Mouse (Mus musculus): ENCODE results near the gene Tspo. TPM values are rescaled to one million over a fixed set of nuclear protein-coding genes. Genes with fewer than 3 reads are reported as not detected.

Tspo gene
- total and polyA plus RNA-seq, 3 experiments, result 20.8 to 70.3 (median 42.4) TPM

DNA sequence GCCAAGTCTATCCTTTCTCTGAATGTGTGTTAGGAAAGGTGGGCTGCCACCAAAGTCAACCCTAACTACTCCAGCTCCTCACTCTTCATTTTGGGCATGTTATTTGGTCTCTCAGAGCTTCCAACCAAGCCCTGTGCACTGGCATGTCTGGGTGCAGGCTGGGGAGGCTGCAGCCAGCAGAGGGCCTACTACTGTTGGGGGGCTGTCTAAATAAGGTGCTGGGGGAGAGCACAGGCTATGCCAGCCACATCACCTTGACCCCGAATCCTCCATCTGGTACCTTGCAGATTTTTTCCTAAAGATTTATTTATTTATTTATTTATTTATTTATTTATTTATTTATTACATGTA is 39.6 kb downstream of the Tspo start:
- Histone ChIP-seq H3K27ac (ENCODE audit: insufficient read depth, low read depth) (no peak overlapping the region), H3K4me3 (replicated peaks in 1 of 3; ENCODE audit: low read depth in 2 of 3, low read length in 2 of 3, poor library complexity in 1 of 3) (no peak overlapping the region), H3K27me3 (replicated peaks) (peaks cover 15% of the 10 kb centered on the region), H3K4me2 (ENCODE audit: insufficient read depth, low read depth, poor library complexity, severe bottlenecking) (no peak overlapping the region), H3K9ac (ENCODE audit: insufficient read depth, low read depth) (no peak overlapping the region), H3K36me3 (replicated peaks in 1 of 2; ENCODE audit: control insufficient read depth in 1 of 2, insufficient read depth in 1 of 2, low read length in 1 of 2) (no peaks in the 10 kb centered on the region), H3K79me2 (replicated peaks; ENCODE audit: control insufficient read depth, extremely low read depth, insufficient read depth, poor library complexity, severe bottlenecking) (no peaks in the 10 kb centered on the region), H3K4me1 (ENCODE audit: control insufficient read depth in 1 of 2, insufficient read depth in 2 of 2) (peaks cover 6 to 8% of the 10 kb centered on the region in 2 experiments), H3K9me3 (replicated peaks; ENCODE audit: low read length) (no peaks in the 10 kb centered on the region)
- in situ Hi-C loops (cut with MboI; ENCODE audit: low pct_ligation_motif_present, low pct_unique_long_range_greater_than_20kb, low sequenced_read_pairs), result no loop called here
- dilution Hi-C loops (cut with MboI; ENCODE audit: extremely low pct_ligation_motif_present, extremely low pct_unique_long_range_greater_than_20kb, low sequenced_read_pairs), result no loop called here
- no peak for TF ChIP-seq USF1 (IDR thresholded peaks at IDR 0.05; ENCODE audit: low read depth, low read length)
- no peak for TF ChIP-seq SIN3A (IDR thresholded peaks at IDR 0.05; ENCODE audit: low read length)
- no peak for TF ChIP-seq BHLHE40 (IDR thresholded peaks at IDR 0.05; ENCODE audit: low read depth, low read length)
- TF ChIP-seq CTCF (conservative IDR thresholded peaks at IDR 0.05 in 1 of 2, IDR thresholded peaks at IDR 0.05 in 1 of 2; ENCODE audit: low read depth in 2 of 2, low read length in 2 of 2), result peak in 1 of 2 experiments; percentile 14; a peak in 1 of 4 replicates
- TF ChIP-seq TBP (conservative IDR thresholded peaks at IDR 0.05; ENCODE audit: low read depth, low read length), result no peak
- no peak for DNase-seq (ENCODE audit: extremely low read depth)

DNA sequence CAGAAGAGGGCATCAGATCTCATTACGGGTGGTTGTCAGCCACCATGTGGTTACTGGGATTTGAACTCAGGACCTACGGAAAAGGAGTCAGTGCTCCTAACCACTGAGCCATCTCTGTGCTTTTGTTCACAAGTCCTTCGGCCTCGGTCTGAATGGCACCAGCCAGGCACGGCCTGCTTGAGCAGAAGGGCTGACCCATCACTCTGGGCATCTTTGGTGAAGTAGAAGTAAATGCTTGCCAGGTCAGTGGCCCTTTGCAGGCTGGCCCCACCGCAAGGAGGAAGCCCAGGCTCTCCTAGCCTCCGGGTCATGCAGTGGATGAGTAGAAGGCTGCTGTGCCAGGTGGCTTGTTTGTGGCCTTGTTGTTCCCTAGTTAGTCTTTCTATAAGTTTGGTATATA is 40.0 kb downstream of the Tspo start:
- dilution Hi-C loops (cut with MboI; ENCODE audit: extremely low pct_ligation_motif_present, extremely low pct_unique_long_range_greater_than_20kb, low sequenced_read_pairs), result no loop called here
- no peaks in the 10 kb centered on the region for H3K9me3 ChIP-seq (replicated peaks; ENCODE audit: low read length)
- H3K27ac ChIP-seq (ENCODE audit: insufficient read depth, low read depth), result no peak overlapping the region
- no peak overlapping the region for H3K4me3 ChIP-seq (replicated peaks in 1 of 3; ENCODE audit: low read depth in 2 of 3, low read length in 2 of 3, poor library complexity in 1 of 3)
- no peak for DNase-seq (ENCODE audit: extremely low read depth)
- no peak overlapping the region for H3K4me2 ChIP-seq (ENCODE audit: insufficient read depth, low read depth, poor library complexity, severe bottlenecking)
- H3K27me3 ChIP-seq (replicated peaks), result peaks cover 19% of the 10 kb centered on the region
- peaks cover 6 to 8% of the 10 kb centered on the region in 2 experiments for H3K4me1 ChIP-seq (ENCODE audit: control insufficient read depth in 1 of 2, insufficient read depth in 2 of 2)
- in situ Hi-C loops (cut with MboI; ENCODE audit: low pct_ligation_motif_present, low pct_unique_long_range_greater_than_20kb, low sequenced_read_pairs), result no loop called here
- no peaks in the 10 kb centered on the region for H3K36me3 ChIP-seq (replicated peaks in 1 of 2; ENCODE audit: control insufficient read depth in 1 of 2, insufficient read depth in 1 of 2, low read length in 1 of 2)
- TF ChIP-seq SIN3A (IDR thresholded peaks at IDR 0.05; ENCODE audit: low read length) (no peak), SMC3 (IDR thresholded peaks at IDR 0.05; ENCODE audit: low read depth, low read length) (no peak), KAT2A (IDR thresholded peaks at IDR 0.05; ENCODE audit: insufficient replicate concordance, low read length) (no peak), CHD1 (IDR thresholded peaks at IDR 0.05; ENCODE audit: low read depth, low read length) (no peak), ZKSCAN1 (IDR thresholded peaks at IDR 0.05; ENCODE audit: borderline replicate concordance, low read depth, low read length) (no peak), MEF2A (IDR thresholded peaks at IDR 0.05; ENCODE audit: borderline replicate concordance, low read depth, low read length) (no peak), MAFK (IDR thresholded peaks at IDR 0.05; ENCODE audit: insufficient replicate concordance, low read length) (no peak), POLR2A (IDR thresholded peaks at IDR 0.05; ENCODE audit: low read depth, low read length) (no peak), RAD21 (IDR thresholded peaks at IDR 0.05; ENCODE audit: low read depth, low read length) (no peak), ZNF384 (IDR thresholded peaks at IDR 0.05; ENCODE audit: low read depth, low read length) (no peak), UBTF (IDR thresholded peaks at IDR 0.05; ENCODE audit: low read depth, low read length) (no peak), MAX (IDR thresholded peaks at IDR 0.05; ENCODE audit: low read length) (no peak), USF2 (conservative IDR thresholded peaks at IDR 0.05; ENCODE audit: low read depth, low read length) (no peak)
- no peak overlapping the region for H3K9ac ChIP-seq (ENCODE audit: insufficient read depth, low read depth)
- H3K79me2 ChIP-seq (replicated peaks; ENCODE audit: control insufficient read depth, extremely low read depth, insufficient read depth, poor library complexity, severe bottlenecking), result no peaks in the 10 kb centered on the region
